Mouse (Mus musculus): ENCODE data around the gene Cdh5.

- TF ChIP-seq CTCF (IDR thresholded peaks at IDR 0.05; ENCODE audit: control insufficient read depth, insufficient read depth, insufficient replicate concordance, low read depth, low read length) (no peak), POLR2A (IDR thresholded peaks at IDR 0.05; ENCODE audit: control insufficient read depth, low read depth, low read length) (no peak)
Measured at GRCm38 (mm10) chr8:104067390-104067925, 34.0 kb upstream of the Cdh5 start.

Data from testis, adult 2 months (tissue).